Comparison of ENCODE assay signal across 9 mouse cellular contexts in genomic region chr11:109721781-109722446, GRCm38 (mm10). TPM values are rescaled to one million over a fixed set of nuclear protein-coding genes. Genes with fewer than 3 reads are reported as not detected.
DNase-seq lines count a peak whose midpoint lies in the region; ATAC-seq and TF ChIP-seq lines count a peak whose summit lies in the region.
"Had no signal": no experiment of that assay in that cellular context is flagged by ENCODE, and none has a peak within 500 bp of the region (broad histone marks: within the 10 kb centered on the region; RNA-seq: fewer than 3 reads in every experiment).

Gene Fam20a, minus strand, starts transcription at chr11:109722279.

- no peaks in the 10 kb centered on the region for H3K9me3 ChIP-seq in intestine, postnatal 0 days (ENCODE audit: control insufficient read depth)

- WGBS in spleen, adult 2 months = 2% methylated on average over 31 of the region's 31 CpGs
- 1% methylated on average over 31 of the region's 31 CpGs for WGBS in intestine, postnatal 0 days

- no peaks in the 10 kb centered on the region for H3K36me3 ChIP-seq in spleen, adult 2 months (ENCODE audit: control insufficient read depth, insufficient read depth, low read length)
- no peaks in the 10 kb centered on the region for H3K36me3 ChIP-seq in intestine, postnatal 0 days (ENCODE audit: control insufficient read depth, insufficient read depth)

- intact Hi-C loops in left cerebral cortex, postnatal 36 days (cut with DNase I) = loop anchor here (5.0 kb wide), 1 partner anchor 50 kb away; no protein-coding TSS in a partner anchor

- peak within 1 kb of the TSS; percentile 53 for H3K9ac ChIP-seq in intestine, postnatal 0 days (ENCODE audit: low read depth, low read length)

- no peak for TF ChIP-seq CTCF in spleen, adult 2 months (IDR thresholded peaks at IDR 0.05; ENCODE audit: extremely low read depth, insufficient read depth, insufficient read length, insufficient replicate concordance)
- TF ChIP-seq CTCF in intestine, postnatal 0 days (IDR thresholded peaks at IDR 0.05; ENCODE audit: low read depth) = peak; percentile 52

- ATAC-seq in intestine, postnatal 0 days = peak; percentile 48
- ATAC-seq in megakaryocyte-erythroid progenitor cell, adult 5-6 weeks (replicated peaks; ENCODE audit: low FRiP score, low TSS enrichment, poor library complexity, severe bottlenecking) = peak; percentile 25

- H3K27me3 ChIP-seq in spleen, adult 2 months (ENCODE audit: control insufficient read depth, insufficient read depth, low read length) = 0 out of 2 replicates have a peak, but pooled peaks cover 3% of the 10 kb centered on the region
- no peaks in the 10 kb centered on the region for H3K27me3 ChIP-seq in intestine, postnatal 0 days (replicated peaks; ENCODE audit: control insufficient read depth, insufficient read depth, low read length)
- H3K27me3 ChIP-seq: CH12.LX had no signal

- H3K4me1 ChIP-seq in spleen, adult 2 months (ENCODE audit: control insufficient read depth, insufficient read depth, insufficient read length) = no peaks in the 10 kb centered on the region
- H3K4me1 ChIP-seq in intestine, postnatal 0 days (replicated peaks; ENCODE audit: control insufficient read depth, insufficient read depth, low read length) = 0 out of 2 replicates have a peak, but pooled peaks cover 7% of the 10 kb centered on the region

- peak within 1 kb of the TSS; percentile 41 for H3K4me3 ChIP-seq in spleen, adult 2 months (ENCODE audit: extremely low read depth, insufficient read depth, insufficient read length)
- H3K4me3 ChIP-seq in intestine, postnatal 0 days (ENCODE audit: low read depth, low read length) = peak within 1 kb of the TSS; percentile 54

- peak within 1 kb of the TSS; percentile 53 for H3K27ac ChIP-seq in spleen, adult 2 months (ENCODE audit: insufficient read depth, low read length)
- peak within 1 kb of the TSS; percentile 60 for H3K27ac ChIP-seq in intestine, postnatal 0 days (ENCODE audit: low read depth, low read length)

- TF ChIP-seq POLR2A in spleen, adult 2 months (IDR thresholded peaks at IDR 0.05; ENCODE audit: low read depth, low read length) = no peak

- H3K4me2 ChIP-seq in intestine, postnatal 0 days (replicated peaks; ENCODE audit: low read depth) = peak within 1 kb of the TSS; percentile 93

- no peak for DNase-seq in spleen, adult 2 months (ENCODE audit: low read depth in 1 of 2, low spot score in 2 of 2)
- no peak for DNase-seq in spleen, postnatal 10 days (ENCODE audit: low spot score in 2 of 2)
- DNase-seq in embryo, embryonic 11 days = peak; percentile 62
- DNase-seq in heart, adult 11 months = peak; percentile 97
- DNase-seq in left cerebral cortex, postnatal 36 days (ENCODE audit: low spot score in 2 of 2) = peak; percentile 62 to 80
- DNase-seq in right cerebral cortex, postnatal 36 days (ENCODE audit: low spot score in 2 of 2) = peak; percentile 39 to 52

RNA-seq across cellular contexts. Expression of gene Fam20a, which starts in this region (rescaled TPM):
- polyA plus RNA-seq in spleen, adult 2 months (2012; rRNA removed) = 3.1 and 4.5 TPM in 2 replicates
- polyA plus RNA-seq in intestine, postnatal 0 days (2015; fragmentation: Nextera tagmentation; extraction: Ambion mirVana) = 2.5 TPM in 2 replicates
- total RNA-seq in left cerebral cortex, postnatal 36 days (2021) = 10 to 100 TPM; 14.0 to 15.6 TPM
- total RNA-seq in megakaryocyte-erythroid progenitor cell, adult 5-6 weeks (2014; fragmentation: Nextera tagmentation) = not detected in 2 replicates
- total RNA-seq in megakaryocyte-erythroid progenitor cell, adult 5-6 weeks (2017) = 0.19 and 0.70 TPM in 2 replicates

Comparison
In these comparisons a context has a peak if more than half of its experiments do, and no peak if none do; other contexts are left out.
1. RNA of gene Fam20a (total RNA-seq): 14.0 to 15.6 TPM in left cerebral cortex, postnatal 36 days; 0.19 to 0.70 TPM in megakaryocyte-erythroid progenitor cell, adult 5-6 weeks; every median in the first group is over 4 times any median in the second.
2. Peak in ATAC-seq in megakaryocyte-erythroid progenitor cell, adult 5-6 weeks; RNA of the gene not detected or under 1 TPM.
3. DNase-seq: peak in embryo, embryonic 11 days (single experiment), heart, adult 11 months (single experiment), left cerebral cortex, postnatal 36 days (2 of 2) and right cerebral cortex, postnatal 36 days (2 of 2); none in spleen, adult 2 months (0 of 2) and spleen, postnatal 10 days (0 of 2).